Mouse (Mus musculus) kidney, adult 18-20 months (tissue): ENCODE measurements around the gene Acsbg1.
"Not testable (repeated sequence)": the region's sequence is repeated elsewhere in the genome, so short reads cannot be mapped to it uniquely, and the experiment has no call there.

ENCODE experiments used
- DNase-seq: peaks from one replicate; pipeline ENCODE4 v3.0.0; 2021

The Acsbg1 gene

DNA sequence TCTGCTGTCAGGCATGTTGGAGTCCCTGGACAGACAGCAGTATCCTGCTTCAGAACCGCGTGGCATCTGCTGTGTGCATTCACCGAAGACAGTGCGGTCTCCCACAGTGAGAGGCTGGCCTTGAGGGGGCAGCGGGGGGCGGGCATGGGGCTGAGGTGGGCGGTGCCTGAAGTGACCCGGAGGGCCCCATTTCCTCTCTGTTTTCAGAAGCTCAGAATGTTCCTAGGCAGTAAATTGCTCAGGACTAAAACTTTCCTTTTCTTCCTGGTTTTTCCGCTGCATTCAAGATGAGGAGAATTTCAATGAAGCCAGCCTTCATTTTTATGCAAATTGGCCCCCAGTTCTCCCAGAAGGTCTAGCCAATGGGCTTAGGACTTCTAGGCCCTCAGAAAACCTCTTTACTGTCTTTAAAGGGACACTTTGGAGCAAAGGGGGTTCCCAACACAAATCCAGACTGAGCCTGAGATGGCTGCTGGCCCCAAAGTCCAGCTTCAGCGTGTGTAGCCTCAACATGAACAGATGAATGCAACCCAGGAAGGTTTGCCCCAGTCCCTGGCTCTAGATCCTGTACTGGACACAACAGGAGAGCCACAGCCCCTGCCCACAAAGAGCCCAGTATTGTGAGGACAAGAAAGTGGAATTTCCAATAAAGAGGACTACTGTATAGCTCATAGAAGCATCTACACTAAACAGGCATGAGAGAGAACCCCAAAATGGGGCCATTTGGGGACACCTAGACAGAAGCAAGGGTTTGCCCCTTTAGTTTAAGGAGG lies at the start of gene Acsbg1:
TSS of gene Acsbg1 (minus strand) at position 266 of the 773 bp plus-strand sequence.
- no peak for DNase-seq

DNA sequence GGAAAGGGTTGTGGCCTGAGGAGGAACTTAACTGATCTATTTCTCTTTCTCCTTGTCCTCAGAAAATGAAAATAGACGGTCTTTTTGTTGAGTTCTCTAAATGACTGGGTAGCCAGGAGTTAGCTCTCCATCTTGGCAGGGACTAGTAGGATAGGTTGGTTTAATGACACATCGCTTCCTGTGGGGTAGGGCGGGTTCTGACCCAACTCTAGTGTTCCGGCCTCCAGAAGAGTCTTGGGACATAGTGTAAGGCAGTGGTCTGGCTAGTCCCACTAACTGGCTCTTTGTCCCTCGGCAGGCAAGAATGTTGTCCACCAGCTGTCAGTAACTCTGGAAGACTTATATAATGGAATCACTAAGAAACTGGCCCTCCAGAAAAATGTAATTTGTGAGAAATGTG lies 46.4 kb upstream of the Acsbg1 start:
- no peak for DNase-seq

DNA sequence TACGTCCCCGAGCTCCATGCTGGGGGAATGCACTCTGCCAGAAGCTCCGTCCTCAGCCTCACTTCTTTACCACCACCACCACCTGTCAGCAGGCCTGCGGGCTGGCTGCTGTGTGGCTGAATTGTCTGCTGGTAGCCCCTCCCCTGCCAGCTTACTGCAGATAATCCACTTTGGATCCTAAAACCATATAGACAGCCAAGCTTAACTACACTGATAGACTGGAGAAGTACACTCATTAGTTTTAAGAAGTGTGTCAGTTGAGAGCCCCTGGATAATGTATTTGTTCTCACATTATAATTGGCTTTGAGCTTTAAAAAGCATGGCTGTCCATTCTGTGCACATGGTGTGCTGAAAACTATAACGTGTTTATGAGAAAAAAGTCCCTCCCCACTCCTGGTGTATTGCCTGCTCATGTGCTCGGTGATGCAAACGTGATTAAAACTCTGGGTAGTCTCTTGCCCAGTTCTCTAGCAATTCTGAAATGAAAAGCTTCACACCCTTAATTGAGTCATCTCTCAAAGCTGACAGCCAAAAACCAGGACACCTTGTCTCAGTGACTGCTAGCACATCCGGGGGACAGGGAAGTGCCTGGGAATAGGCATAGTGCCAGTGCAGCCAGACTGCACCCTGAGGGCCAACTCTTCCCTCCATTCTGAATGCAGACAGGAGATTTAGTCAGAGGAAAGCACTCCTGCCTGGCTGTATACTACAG lies 45.8 kb upstream of the Acsbg1 start:
- DNase-seq, result no peak

DNA sequence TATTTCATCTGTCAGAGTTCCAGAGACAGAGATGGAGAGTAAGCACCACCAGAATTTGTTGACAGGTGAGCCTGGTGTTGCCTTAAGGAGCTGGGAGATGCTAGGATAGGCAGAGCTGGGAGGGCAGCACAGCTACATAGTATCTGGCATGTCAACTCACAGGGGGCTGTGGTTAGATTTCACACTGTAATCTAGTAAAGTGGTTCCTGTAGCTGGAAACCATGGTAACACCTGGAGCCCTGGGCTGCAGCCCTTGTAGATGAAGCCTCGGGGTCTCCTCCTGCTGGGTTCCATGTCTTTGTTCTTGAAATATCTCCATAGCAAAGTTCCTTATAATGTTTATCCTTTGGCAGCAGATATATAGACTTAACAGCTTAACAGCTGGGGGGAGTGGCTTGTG lies 43.9 kb upstream of the Acsbg1 start:
- no peak for DNase-seq

DNA sequence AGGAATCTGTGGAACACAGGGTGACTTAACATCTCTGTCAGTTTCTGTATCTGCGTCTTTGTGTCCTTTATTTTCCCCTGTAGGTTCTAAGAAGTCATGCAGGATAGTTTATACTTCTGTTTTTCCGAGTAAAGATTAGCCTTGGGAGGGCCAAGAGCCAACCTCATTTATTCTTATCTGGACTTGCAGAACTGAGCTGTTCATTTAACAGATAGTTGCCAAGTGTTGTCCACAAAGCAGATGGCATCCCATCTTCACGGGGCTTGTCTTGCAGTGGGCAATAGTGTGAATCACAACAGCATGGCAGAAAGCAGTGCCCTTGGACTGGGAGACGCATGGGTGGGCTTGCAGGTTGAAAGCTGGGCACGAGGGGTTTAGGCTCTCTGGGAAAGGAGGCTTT lies 42.7 kb upstream of the Acsbg1 start:
- DNase-seq, result no peak

DNA sequence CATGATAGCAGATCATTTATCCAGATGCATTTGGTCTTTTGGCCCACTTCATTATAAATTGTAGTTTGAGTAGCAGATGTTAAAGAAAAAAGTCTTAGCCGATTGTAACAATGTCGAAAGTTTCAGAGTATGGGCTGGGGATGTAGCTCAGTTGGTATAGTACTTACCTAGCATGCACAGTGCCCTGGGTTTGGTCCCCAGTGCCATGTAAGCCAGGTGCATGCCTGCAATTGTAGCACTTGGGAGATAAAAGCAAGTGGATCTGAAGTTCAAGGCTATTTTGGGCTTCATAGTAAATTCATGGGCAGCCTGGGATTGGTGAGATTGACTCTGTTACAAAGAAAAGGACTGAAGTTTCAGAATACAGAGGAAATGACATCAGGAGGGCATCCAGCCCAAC lies 40.9 kb upstream of the Acsbg1 start:
- DNase-seq, result no peak

DNA sequence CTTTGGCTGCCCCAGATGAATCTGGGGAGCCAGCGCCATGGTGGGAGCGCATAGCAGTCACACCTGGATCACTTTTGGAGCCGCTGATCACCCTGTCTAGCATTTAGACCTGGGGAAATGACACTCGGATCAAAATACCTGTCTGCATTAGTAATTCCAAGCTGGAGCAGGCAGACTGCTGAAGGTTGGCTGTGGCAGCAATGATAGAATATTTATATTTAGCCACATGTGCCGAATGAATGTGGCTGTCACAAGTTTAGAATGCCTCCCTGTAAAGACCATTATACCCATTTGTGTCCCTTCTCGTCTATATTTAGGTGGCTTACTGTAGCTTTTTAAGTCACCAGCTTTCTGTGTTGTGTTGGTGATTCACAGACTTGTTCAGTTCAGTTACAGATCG lies 39.1 kb upstream of the Acsbg1 start:
- no peak for DNase-seq

DNA sequence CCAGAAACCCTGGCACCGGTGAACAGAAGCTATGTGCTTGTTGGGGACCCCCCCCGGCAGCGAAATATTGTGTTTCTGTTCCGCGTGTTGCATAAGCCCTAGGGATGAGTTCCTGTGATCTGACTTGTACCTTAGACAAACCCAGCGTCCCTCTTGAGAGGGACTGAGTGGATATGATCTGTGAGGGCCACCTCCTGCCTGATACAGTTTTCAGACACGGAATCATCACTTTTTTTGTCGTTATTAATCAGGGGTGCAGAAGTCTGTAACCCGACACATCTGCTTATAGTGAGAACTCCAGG lies 38.5 kb upstream of the Acsbg1 start:
- no peak for DNase-seq

DNA sequence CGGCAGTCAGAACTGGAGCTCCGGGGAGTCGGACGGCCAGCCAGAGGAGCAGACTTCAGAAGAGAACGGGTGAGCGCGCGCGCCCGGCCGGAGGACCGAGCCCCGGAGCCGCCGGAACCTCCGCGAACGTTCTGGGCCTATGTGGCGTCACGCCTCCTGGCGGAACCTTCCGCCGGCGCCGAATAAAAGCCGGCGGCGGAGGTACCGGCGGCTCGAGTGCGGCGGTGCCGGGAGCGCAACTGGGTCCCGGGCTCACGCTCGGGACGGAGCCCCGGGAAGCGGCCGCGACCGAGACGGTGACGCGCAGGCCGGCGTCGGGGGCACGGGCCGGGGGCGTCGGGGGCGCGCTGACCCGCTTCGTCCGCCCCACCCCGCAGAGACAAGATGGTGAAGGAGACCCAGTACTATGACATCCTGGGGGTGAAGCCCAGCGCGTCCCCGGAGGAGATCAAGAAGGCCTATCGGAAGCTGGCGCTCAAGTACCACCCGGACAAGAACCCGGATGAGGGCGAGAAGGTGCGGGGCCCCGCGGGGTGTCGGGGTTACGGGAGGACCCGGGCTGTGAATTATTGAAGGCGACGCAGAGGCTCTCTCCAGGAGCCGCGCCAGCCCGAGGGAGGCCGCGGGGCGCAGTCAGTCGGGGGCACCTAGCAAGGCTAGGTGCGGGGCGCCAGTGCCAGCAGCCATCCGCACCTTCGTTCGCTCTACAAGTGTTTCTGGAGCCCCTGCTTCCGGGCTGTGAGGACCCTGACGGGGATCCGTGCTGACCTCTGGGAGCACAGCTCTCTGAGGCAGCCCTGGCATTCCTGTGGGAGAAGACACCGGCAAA lies 37.9 kb upstream of the Acsbg1 start:
- peak; percentile 83 for DNase-seq

DNA sequence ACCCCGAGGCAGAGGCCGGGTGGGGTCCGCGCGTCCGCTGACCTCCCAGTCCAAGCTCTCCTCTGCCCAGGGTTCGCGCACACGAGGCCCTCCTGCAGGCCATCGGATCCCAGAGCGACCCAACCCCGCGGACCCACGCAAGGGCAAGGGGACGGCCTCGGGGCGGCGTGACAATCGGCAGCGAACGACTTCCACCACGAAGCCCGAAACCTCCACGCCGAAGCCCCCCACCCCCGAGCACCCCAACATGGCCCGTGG lies 37.3 kb upstream of the Acsbg1 start:
- no peak for DNase-seq

DNA sequence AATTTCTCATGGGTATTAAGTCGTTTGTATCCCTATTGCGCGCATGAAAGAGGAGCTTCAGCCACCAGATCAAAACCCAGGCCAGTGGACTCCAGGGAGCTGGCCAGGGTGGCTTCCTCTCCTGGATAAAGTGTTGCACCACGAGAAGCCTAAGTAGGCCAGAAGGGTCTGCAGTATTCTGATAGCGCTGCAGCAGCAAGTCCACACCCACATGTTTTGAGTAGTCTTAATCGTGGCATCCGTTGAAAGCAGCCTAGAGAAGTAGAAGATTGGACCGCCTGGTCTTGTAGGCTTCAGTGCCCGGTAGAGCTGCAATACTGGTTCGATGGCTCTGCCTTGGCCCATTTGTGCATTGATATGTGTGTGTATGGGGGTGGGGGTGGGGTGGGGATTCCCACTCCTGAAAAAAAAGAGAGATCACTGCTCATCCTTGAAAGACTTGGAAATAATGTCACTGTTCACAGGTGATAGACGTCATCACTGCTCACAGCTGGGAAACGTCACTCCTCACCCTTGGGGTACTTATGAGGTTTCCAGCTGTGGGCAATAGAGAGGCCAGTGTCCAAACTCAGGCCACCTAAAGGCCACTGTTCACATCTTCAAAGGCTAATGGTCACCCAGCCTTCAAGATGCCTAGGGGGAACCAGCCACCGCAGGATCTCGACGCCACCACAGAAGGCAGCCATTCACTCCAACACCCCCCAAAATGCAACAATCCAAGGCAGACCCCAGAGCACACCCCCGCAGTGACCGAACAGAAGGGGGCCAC lies 36.8 kb upstream of the Acsbg1 start, which contains the start of gene Dnaja4:
TSS of gene Dnaja4 (plus strand) at position 556 of the 769 bp plus-strand sequence.
- DNase-seq, result no peak

DNA sequence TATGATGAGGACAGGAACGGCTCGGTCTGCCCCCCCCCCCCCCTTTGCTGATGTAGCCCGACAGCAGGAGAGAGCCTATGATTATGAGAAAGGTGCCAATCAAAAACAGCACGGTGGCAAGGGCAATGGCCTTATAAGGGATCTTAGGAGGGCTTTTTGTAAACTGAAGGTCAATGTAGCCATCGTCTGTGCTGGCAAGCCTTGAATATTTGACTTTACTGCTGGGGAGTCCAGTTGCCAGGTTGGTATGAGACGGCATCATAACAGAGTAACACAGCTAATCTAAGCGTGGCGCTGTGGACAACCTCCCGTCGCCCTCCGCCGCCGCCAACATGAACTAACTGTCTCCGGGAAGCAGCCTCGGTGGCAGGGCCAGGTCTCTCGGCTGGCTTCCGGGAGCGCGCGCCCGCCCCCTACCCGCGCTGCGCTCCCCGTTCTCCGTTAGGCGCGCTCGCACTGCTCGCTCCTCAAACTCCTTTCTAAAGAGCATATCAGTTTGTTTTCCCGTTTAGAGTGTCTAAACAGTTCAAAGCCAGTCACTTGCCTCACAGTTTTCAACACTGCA lies 29.7 kb upstream of the Acsbg1 start:
- not testable (repeated sequence) for DNase-seq

DNA sequence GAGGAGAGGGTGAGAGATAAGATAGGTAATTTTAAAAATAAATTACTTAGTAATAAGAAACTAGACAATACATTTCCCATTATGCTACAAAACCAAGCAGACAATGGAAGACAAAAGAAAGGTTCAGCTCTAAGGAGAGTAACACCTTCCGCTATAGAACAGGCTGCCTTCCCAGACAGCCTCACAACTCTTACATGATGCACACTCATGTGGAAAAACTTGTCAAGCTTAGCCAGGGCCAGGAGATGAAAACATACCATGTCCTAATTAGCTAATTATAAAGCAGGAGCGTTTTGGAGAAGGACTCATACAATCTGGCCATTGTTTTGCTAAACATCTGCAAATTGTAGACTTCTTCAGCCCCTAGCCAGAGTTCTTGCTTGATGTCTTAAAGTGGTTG lies 29.0 kb upstream of the Acsbg1 start:
- not testable (repeated sequence) for DNase-seq

DNA sequence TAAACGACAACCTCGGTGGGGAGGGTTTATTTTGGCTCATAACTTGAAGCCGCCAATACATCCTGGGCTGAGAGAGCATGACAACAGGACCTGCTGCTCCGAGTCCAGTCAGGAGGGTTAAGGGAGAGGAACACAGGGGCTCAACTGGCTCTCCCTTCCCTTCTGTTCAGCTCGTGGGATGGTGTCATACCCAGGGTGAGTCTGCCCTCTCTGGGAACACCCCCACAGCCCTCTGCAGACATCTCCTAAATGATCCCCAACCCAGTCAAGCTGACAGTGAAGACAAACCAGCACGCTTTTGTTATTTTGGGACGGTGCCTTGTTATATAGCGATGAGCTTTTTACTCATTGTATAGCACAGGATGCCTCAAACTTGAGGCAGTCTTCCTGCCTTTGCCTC lies 27.8 kb upstream of the Acsbg1 start:
- no peak for DNase-seq

DNA sequence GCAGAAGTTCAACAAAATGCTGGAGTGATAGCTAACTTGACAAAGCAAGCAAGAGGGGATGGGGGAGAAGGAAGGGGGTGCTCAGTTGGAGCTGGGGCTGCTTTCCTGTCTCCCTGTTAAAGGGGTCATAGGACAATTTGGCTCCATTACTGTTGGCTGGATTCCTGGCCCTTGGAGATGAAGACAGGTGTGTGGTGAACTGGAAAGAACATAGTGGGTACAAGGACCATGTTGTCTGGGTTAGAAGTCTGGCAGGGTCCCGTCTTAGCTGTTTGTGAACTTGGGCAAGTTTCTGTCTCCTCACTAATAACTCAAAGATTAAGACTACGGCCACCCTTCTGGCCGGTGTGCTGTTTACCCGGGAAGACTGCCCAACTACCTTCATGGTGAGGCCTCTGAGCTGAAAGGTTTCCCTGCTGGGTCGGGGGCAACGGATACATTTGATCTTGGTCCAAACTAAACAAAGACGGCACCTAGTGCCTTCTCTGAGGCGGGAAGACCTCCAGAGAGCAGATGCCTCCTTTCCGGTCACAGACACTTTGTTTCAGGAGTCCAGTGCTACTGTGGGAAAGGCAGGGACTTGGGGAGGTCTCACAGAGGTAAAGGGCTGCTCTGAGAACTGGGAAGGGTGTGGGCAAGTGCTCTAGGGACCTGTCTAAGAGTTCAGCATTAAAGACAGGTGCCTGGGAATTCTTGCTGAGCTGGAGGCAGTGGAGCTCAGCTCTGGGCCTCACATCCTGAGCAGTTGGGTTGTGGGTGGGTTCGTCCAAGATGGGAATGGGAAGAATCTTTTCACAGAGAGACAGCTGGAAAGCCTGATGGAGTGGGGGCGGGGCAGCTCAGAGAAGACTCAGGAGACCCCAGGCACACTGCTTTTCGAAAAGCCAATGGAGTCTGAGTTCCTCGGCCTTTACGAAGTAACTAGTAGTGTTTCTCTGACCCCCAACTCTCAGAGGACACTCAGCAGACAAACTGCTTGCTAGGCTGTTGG lies 25.9 kb upstream of the Acsbg1 start:
- DNase-seq, result no peak

DNA sequence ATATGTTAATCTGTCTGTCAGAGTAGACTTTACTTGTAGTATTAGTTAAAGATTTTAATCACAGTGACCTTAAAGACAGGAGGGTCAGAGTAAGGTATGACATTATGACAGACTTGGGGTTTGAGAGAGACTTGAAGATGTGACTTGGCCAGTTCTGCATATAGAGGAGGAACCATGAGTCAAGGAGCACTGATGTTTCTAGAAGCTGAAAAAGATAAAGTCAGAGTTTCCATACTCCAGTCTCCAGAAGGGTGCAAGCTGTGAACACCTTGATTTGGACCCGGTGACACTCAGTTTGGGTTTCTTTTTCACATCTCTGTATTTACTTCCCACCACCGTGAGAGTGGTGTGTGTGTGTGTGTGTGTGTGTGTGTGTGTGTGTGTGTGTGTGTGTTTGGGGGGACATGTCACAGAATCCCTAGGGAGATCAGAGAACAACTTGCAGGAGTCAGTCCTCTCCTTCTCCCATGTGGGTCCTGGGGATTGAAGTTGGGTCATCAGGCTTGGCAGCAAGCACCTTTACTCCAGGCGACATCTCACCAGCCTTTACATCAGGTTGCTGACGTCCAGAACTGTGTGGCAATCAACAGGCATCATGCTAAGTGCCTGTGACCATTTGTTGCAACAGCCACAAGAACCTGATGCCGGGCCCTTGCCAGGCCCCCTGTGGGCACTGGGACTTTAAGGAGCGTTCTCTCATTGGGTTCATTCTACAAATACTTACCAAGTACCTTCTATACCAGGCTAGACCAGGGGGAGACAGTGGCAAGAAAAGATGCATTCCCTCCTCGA lies 22.3 kb upstream of the Acsbg1 start:
- DNase-seq, result no peak

DNA sequence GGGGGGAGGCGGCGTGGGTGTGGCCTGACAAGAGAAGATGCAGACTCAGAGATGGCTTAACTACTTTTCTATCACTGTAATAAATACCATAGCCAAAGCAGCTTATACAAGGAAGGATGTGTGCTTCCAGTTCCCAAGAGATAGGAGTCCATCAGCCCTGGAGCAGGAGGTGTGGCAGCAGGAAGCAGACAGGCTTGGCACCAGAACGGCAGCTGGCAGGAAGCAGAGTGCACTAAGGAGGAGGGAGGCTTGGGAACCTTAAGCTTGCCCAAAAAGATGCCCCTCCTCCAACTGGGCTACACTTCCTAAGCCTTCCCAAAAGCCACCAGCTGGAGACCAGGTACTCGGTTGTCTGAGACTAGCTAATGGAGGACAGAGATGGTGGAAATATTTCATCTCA lies 21.2 kb upstream of the Acsbg1 start:
- no peak for DNase-seq

DNA sequence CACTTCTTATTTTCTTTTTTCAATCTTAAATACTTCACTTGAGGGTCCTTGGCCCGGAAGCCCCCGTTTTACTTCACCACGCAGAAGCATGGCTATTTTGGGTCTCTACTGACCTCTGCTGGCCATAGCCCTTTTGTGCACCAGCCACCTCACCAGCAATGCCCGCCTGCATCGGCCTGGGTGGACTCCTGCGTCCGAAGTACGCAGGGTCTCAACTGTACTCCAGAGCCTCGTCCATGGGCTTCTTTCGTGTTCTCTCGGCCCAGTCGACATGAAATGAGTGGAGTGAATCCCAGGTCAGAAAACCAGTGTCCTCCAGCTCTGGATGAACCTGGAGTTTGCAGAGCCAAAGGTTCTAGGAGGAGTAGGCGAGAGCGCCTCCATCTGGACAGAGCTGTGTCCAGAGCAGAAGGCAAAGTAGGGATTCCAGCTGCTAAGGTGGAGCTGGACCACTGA lies 14.9 kb upstream of the Acsbg1 start:
- peak; percentile 81 for DNase-seq

DNA sequence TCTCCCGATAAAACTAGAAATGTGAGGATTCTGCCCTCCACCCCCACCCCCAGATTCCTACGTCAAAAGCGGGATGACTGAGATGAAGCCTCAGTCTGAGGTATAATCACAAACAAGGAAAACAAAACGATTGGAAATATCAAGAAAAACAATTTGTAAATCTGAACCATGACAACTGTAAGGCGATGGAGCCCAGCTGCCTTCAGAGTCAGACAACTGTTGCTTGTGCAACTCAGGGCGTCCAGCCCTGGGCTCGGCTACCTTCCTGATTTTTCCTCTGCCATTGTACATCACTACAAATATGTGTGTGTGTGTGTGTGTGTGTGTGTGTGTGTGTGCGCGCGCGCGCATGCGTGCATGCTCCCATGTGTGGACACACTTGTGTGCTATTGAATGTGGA lies 12.2 kb upstream of the Acsbg1 start:
- DNase-seq, result no peak

DNA sequence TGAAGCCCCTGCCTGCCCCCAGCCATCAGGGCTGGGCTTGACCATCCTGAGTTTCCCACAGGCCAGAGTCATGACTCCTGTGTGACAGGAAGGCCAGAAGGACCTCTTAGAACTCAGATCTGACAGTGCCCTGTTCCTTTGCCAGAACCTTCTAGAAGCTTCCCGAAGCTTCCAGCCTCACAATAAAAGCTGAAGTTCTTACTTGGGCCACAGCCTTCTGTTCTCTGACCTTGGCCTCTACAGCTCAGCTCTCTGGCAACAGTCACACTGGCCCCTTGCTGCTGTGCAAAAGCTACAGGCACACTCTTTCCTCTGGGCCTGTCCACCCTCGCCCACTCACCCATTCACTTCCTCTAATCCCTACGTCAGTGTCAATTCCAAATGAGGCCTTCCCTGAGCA lies 10.3 kb upstream of the Acsbg1 start:
- no peak for DNase-seq

DNA sequence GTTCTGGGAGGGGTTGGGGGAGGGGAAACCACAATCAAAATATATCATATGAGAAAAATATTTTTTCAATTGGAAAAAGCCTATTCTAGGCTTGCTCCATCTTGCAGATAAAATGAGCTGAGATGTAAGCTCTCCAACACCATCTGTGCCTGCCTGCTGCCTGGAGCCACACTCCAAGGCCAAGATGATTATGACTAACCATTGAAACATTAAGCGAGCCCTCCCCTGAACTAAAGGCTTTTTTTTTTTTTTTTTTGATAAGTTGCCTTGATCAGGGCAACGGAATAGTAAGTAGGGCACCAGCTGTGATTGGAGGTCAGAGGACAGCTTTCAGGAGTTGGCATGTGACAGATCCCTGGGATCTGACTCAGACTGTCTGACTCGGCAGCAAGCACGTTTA lies 6.8 kb upstream of the Acsbg1 start:
- no peak for DNase-seq
